Mouse (Mus musculus): ENCODE measurements around the gene Clec16a.

The Clec16a gene

DNA sequence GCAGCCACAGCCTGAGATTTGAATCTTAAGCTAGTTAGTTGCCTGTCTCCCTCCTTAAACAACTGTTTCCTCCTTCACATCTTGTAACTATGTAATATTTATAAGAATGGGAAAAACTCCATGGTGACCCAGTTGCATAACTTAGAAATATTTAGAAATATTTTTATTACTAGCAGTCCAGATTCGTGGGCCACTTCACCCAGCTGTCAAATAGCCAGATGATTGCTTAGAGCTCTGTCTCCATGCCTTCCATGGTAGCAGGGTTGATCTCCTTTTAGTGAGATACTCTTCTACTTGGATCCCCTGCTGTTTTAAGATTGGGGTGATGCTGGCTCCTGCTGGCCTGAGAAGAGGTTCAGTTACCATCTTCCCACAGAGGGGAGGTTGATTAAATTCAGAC, 33.2 kb downstream of the Clec16a start:
- no peak for DNase-seq (ENCODE audit: low read depth in 1 of 2, low spot score in 2 of 2)

DNA sequence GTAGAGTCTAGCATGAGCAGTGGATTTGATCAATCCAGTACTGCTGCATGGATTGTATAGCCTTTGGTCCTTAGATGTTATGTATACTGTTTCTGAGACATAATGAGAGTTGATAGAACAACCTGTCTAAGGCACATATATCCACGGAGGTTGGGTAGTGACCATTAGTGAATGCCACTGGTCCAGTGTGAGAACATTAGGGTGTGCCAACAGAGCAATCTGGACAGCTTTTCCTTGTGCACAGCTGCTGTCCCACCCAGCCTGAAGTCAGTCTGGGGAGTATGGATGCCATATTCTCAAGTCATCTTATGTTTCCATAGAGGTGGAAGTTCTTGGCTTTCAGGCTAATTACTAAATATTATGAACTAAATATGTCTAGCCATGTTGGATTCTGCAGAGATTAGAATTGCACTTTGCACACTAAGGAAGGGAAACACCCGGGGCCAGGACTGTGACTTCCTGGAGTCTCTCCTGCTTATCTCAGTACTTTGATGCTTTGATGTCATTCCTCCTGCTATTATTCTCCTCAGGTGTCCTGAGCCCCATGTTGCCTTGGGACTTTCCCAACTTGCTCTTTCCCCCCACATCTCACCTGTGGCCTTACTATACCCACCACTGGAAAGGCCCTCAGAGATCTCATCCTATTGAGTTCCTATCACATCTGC, 36.2 kb downstream of the Clec16a start:
- DNase-seq (ENCODE audit: low read depth in 1 of 2, low spot score in 2 of 2) = no peak

DNA sequence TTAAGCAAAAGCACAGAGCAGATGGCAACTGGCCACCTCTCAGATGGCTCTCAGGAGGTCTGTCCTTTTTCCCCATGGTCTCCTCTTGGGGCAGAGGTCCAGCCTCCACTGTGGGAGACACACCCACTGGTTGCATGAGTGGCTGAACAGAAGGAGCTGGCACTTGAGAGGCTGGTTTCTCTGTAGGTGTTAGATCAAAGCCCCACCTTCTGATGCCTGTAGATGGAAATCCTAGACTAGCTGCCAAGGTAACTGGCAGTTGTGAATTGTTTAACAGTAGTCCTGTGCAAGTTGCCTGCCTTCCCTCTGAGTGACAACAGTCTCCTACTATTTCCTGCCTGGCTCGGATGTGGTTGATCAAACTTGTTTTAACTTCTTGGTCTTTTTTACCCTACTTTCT, 40.0 kb downstream of the Clec16a start:
- DNase-seq (ENCODE audit: low read depth in 1 of 2, low spot score in 2 of 2) = no peak

DNA sequence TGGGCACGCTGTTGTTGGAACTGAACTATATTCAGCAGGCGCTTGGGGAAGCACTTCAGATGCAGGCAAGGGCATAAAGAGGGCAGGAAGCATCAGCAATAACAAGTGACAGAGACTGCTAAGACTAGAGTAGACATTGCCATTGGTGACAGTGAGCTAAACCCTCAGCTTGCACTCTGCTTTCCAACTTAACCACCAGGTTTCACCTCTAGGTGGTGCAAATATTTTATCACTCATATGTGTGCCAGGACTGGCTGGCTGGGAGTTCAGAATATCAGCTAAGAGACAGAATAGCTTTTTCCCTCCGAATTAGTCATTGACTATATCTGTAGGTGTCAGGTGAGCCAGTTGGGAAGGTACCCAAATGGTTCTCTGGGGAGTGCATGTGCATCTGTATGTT, 41.4 kb downstream of the Clec16a start:
- DNase-seq (ENCODE audit: low read depth in 1 of 2, low spot score in 2 of 2) = no peak

DNA sequence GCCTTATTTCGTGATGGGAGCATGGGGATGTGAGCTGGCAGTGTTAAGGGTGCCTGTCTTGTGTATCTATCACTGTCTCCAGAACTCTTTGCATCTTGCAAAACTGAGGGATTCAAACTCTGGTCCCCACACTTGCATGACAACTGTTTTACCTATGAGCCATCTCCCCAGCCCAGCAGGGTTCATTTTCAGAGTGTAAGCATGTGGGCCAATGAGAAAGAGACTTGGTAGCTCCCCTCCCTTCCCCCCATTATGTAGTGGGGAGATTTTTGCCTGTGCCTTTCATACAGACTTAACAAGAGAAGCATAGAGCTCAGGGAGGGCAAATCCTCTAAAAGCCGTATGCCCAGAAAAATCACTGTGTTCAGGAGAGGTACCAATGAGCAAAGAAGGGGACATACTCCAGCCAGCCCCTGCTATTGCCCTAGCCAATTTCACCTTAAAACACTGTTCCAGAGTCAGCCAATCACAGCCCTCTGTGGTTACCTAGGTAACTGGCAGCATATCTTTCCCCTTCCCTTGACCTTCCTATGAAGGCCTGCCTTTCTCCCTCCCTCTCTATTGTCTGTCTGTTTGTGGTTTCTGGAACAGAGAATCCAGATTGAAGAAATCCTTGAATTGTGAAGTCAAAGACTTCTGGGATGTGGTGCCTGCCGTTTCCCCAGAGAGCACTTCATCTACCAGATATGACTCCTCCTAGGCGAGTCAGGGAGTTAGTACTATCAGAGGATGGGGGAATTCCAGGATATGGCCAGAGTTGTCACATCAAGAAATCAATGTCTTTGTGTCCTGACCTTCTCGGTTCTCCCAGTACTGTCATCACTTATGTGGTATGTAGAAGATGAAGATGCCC, 55.0 kb downstream of the Clec16a start:
- DNase-seq (ENCODE audit: low read depth in 1 of 2, low spot score in 2 of 2) = no peak

DNA sequence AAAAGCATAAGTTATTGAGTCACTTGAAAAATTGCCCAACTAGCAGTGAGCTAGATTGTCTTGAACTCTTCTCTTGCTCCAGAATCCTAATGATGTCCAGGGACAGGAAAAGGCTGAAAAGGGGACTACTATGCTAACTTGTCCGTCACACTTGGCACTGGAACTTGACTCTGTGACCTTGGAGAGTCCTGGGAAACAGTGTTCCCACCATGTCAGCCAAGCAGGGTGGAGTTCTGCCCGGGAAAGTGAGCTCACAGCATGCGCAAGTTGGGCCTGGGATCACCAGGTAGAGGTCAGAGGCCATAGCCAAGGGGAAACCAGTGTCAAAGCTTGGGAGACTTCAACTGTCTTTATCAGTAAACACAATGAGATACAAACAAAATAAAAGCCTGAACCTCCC, 62.7 kb downstream of the Clec16a start:
- DNase-seq (ENCODE audit: low read depth in 1 of 2, low spot score in 2 of 2) = no peak

DNA sequence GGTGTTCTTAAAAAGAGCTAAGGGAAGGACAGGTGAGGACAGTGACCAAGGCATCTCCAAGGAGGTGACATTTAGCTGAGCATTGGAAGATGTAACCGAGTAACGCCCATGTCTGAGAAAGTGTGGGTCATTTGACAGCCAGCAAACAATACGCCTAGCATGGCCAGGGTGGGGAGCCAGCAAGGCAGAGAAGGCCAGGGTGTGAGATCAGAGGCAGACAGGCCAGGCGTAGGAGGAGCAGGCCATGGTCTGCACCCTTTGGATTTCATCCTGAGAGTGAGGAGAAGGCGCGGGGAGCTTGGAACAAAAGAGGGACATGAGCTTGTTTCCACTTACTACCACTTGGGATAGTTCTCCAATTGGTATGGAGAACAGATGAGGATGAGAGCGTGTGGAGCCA, 64.8 kb downstream of the Clec16a start:
- DNase-seq (ENCODE audit: low read depth in 1 of 2, low spot score in 2 of 2) = no peak

DNA sequence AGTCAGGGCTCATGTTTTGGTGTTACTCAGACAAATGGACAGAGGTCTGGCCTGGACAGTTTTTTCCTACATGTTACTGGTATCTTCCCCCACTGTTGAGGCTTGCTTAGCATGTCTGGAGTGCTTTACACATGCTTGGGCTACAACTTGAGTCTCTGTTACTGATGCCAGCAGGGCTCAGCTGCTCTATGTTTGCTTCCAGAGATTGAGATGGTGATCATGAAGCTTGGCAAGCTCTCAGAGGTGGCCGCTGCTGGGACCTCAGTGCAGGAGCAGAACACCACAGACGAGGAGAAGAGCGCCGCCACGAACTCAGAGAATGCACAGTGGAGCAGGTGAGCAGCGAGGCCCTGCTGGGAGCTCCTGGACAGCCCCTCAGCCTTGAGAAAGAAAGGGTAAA, 65.7 kb downstream of the Clec16a start:
- no peak for DNase-seq (ENCODE audit: low read depth in 1 of 2, low spot score in 2 of 2)

DNA sequence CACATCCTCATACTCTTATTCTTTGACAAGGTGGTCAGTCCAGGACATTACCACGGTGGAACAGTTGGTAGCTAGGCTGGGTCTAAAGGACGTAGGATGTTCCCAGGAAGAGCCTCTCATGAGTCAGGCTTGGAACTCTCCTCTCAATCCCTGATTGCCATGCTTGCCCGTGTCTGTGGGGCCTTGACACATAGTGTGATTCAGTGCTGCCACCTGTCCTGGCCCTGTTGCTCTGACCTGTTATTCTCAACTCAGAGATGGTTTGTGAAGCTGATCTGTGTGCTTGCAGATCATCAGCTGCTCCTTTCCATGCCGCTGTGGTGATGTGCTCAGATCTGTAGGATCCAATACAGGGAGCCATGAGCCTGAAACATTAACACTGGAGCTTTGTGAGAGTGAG, 66.2 kb downstream of the Clec16a start:
- DNase-seq (ENCODE audit: low read depth in 1 of 2, low spot score in 2 of 2) = no peak

DNA sequence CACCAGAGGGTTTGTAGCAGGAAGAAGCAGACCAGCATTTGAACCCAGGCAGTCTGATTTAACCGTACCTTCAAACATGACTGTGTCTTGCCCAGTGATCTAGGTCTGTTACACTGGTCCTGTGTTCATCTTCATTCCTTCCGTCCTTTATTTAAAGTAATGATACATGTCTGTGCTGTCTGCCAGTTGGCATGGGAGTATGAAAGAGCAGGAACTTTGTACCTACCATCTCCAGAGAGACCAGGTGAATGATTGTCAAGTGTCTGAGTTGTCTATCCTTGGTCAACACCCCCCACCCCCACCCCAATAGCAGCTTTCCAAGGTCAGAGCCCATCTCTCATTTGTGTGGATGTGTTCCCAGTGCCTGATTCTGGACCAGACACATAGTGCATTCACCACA, 68.9 kb downstream of the Clec16a start:
- DNase-seq (ENCODE audit: low read depth in 1 of 2, low spot score in 2 of 2) = no peak

DNA sequence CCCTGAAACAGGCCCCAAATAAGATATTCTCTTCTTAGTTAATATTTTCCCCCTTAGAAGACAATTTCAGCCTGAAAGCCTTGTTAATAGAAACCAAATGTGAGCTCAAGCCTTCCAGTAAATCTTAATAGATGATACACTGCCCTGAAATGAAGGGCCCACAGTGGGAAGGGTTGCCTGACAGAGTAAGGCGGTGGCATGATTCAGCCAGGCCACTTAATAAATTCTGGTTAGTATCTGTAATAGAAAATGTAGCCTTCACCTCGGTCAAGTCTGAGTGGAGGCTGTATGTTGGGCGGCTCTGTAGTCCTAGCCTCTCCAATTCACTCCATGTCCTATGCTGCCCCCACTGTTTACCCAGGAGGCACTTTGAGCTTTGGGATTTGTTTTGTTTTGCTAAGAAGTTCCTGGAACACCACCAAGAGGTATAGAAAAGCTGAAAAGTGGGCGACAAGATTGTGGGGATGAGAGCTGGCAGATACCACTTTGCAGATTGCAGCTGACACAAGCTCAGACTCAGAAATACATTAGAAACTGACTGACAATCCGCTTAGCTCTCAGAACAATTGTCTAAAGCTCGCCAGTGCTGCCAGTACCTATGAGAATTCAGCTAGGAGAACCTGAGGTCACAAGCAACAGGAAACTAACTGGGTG, 75.9 kb downstream of the Clec16a start:
- no peak for DNase-seq (ENCODE audit: low read depth in 1 of 2, low spot score in 2 of 2)

DNA sequence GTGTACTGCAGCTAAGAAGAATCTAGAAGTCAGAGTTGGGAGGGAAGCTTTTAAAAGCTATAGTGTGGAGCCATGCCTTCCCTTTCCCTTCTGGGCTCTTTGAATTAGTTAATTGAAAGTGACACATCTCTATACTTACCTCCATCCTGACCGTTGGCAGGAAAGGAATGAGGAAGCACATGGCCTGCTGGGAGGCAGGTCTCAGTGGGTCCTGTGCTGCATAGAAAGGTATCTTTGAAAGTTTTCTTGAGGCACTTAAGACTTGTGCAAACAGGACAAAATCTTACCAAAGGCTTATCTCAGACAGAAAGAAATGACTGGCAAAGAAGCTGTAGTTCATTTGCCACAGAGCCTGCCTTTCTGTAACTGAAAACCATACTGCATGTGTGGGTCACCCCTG, 76.6 kb downstream of the Clec16a start:
- DNase-seq (ENCODE audit: low read depth in 1 of 2, low spot score in 2 of 2) = no peak

DNA sequence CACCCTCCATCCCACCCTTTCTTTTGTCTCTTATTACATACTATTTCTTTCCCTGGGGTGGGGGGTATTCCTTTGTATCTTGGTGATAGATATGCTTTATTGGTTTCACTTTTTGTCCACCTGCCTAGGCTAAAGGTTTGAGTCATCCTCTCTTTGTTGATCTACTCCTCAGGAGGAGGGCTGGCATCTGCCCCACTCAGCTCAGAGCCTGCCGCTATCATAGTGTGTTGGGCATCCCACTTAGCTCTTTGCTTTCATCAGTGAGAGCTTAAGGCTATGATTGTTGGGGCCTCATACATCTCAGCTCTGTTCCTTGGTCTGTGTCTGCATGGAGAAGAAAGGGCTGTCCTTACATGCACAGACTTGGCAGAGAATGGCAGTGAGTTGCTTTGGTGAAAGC, 81.0 kb downstream of the Clec16a start:
- DNase-seq (ENCODE audit: low read depth in 1 of 2, low spot score in 2 of 2) = no peak

DNA sequence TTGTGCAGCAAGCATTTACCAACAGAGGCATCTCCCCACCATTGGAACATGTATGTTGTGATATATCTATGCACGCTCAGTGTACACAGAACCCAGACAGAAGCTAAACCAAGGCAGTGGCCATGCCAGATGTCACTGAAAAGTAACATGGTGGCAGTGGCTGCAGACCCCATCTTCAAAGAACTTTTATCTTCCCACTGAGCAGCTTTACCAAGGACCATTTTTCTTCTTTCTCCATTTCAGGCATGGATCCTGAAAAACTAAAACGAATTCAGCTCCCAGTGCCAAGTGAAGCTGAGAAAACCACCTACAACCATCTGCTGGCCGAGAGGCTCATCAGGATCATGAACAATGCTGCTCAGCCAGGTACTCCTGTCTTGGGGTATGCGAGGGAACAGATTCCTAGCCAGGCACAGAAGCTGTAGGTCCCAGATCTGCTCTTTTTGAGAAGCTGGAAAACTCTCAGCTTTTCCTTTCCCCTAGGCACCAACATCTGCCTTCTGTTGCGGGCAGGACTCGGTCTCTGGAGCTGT, 82.1 kb downstream of the Clec16a start:
- no peak for DNase-seq (ENCODE audit: low read depth in 1 of 2, low spot score in 2 of 2)

DNA sequence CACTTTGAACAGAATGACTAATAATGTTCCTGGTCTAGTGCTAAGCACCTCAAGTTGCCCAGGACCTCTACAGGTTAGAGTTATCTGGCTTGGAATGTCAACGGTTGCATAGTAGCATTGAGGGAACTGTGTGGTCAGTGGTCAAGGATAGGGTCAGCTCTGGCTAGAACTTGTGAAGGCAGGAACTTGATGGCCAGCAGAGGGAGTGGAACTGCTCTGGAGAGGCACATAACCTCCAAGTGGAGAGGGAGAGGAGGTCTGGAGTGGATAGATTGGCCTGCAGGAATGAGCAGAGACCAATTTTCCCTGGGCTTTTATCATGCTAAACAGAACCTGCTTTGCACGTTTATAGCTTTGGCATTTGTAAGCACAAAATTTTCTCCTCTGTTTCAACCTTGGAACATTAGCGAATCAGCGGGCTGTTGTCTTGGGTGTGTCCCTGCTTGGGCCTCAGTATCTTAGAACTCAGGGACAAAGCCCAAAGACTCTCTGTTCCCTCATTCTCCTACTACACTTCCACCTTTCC, 83.0 kb downstream of the Clec16a start:
- DNase-seq (ENCODE audit: low read depth in 1 of 2, low spot score in 2 of 2) = no peak

DNA sequence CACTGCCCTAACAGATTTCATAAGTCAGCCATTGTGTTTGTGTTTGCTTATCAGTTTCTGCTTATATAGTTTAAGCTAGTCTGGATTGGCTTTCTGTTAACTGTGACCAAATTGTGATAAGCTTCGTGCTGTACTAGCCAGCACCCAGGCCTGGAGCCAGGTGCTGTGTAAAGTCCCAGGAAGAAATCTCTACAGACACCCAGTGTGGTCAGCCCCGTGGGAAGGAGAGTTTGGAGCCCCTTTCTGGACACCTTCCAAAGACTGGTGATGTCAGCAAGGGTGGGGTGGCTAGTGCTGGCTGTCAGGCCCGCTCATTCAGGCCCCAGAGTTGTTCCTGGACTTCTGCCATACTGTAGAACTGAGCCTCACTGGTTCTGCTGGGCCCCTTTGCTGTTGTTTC, 83.8 kb downstream of the Clec16a start:
- DNase-seq (ENCODE audit: low read depth in 1 of 2, low spot score in 2 of 2) = no peak

DNA sequence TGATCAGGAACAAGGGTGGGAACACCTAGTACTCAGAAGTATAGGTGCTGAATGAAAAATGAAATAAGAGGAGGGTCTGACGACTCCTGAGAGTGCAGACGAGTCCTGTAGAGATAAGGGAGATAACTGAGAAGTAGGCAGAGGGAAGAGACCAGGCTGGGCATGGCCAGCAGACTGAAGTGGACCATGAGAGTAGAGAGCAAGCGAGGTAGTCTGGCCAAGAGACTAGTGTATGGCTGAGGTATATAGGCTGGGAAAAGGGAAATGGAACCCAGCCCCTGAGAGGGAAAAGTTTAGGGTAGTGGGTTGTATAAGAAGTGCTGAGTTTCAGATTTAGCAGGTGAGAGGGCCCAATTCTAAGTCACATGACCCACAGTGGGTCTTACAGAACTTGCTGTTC, 84.2 kb downstream of the Clec16a start:
- no peak for DNase-seq (ENCODE audit: low read depth in 1 of 2, low spot score in 2 of 2)

DNA sequence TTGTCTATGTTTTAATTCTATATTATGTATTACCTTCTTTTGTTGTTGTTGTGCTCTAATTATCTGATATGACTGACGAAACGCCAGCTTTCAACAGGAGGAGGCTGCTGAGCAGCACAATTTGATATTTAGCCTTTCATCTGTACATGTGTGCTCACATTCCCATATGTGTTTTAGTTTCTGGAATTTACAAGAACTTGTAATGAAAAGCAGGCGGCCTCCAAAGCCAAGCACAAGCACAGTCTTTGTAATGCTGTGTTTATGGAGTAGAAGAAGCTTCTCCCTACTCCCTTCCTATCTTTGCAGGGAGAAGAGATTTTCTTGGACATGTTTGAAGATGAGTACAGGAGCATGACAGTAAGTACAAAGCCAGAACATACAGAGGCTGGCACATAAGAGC, 89.8 kb downstream of the Clec16a start:
- DNase-seq (ENCODE audit: low read depth in 1 of 2, low spot score in 2 of 2) = no peak

DNA sequence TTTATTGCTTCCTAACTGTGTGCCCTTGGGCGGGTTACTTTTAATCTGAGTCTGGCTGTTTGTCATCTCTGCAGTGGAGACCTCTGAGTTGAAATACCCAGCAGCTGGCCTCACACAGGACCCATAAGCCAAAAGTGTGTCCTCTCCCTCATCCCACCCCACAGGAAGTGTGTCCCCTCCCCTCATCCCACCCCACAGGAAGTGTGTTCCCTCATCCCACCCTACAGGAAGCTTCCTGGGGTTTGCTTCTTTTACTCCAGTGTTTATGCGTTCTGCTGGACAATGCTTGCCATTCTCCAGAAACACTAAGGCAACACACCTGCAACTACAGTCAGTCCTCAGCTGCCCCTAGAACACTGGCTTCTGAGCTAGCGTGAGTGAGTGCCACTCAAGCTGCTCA, 92.8 kb downstream of the Clec16a start:
- DNase-seq (ENCODE audit: low read depth in 1 of 2, low spot score in 2 of 2) = no peak

DNA sequence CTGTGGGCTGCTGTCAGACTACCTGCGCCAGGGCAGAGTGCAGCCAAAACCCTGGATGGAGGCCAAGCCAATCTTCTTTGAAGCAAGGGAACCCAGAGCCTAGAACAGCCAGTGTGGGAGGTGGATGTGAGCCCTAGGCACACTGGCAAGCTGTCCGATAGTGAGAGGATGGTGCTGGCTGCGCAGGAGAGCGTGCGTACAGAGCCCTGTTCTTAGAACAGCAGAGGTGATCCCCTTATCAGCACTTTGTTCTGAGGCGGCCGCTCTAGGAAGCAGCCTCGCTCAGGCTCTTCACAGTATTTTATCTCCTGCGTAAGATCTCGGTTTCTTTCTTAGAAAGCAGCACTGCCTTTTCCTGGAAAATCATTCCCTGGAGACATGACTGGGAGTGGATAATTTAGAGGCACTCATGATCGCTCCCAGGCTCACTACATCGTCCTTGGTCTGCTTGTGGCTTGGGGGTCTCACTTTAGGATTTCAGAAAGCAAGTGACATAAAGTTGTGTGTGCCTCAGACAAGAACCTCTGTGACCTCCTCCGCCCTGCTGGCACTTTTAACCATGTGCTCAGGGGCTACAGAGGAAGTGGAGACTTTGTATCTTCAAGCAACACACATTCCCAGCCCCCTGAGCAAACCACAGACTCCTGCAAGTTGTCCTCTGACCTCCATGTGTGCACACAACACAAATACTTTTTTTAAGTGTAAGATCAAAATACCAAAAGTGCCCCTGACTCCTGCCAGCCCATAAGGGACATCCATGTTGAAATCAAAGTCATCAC, 94.2 kb downstream of the Clec16a start:
- no peak for DNase-seq (ENCODE audit: low read depth in 1 of 2, low spot score in 2 of 2)

DNA sequence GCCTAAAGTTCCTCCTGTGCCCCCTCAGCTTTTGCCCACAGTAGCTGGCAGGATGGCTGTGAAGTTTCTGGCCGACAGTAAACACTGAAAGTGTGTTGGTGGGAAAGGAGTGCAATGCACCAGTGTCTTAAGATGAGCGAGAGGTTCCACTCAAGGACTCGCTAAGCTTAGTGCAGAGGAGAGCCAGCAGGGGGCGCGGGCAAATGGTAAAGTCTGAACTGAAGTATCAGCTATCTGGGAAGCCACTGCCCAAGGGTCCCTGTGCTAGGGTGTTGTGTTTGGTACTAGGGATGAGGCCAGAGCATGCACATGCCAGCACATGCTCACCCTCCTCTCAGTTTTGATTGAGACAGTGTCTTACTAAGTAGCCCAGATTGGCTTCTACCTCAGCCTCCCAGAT, 94.9 kb downstream of the Clec16a start:
- peak in 1 of 2 experiments; percentile 22 for DNase-seq (ENCODE audit: low read depth in 1 of 2, low spot score in 2 of 2)

Measured in monocyte, adult 2 months (primary cell).